Mouse (Mus musculus): Measurements from ENCODE around the gene Platr17.

GRCm38 (mm10) chr17:33913264-33913663 is 8.3 kb downstream of the Platr17 start:
- TF ChIP-seq EP300 (IDR thresholded peaks at IDR 0.05; ENCODE audit: low read depth) = no peak
- TF ChIP-seq CTCF (IDR thresholded peaks at IDR 0.05; ENCODE audit: low read depth) = no peak
